Mouse (Mus musculus): ENCODE measurements around the gene Tspan5.

- no peak for TF ChIP-seq CTCF (IDR thresholded peaks at IDR 0.05; ENCODE audit: low read depth)
- TF ChIP-seq EP300 (optimal IDR thresholded peaks at IDR 0.05): no peak
Measured at GRCm38 (mm10) chr3:138868409-138868808, 126.4 kb downstream of the Tspan5 start.
